Mouse (Mus musculus) CH12.LX (cell line): Measurements from ENCODE around the gene Rab40c. TPM values are rescaled to one million over a fixed set of nuclear protein-coding genes. Genes with fewer than 3 reads are reported as not detected.

Experiments
- DNase-seq: peaks from one replicate; pipeline ENCODE4 v3.0.0-alpha.2; 2013; ENCODE audit errors: extremely low read depth
- H3K27ac ChIP-seq: 2 replicates; pipeline ENCODE4 v1.5.1; 2012; ENCODE audit warnings: low read depth, mild to moderate bottlenecking, control low read depth, moderate library complexity; ENCODE audit not compliant: insufficient read depth
- H3K27me3 ChIP-seq: replicated peaks from 2 replicates; pipeline ENCODE3; 2012; ENCODE audit warnings: inconsistent platforms
- H3K36me3 ChIP-seq, 2 experiments: replicated peaks in 1 of 2; 2 replicates each; pipeline versions ENCODE3 to v1.6.1; 2012; ENCODE audit warnings: inconsistent platforms in 1 of 2, low read length in 1 of 2, mild to moderate bottlenecking in 1 of 2, mixed read lengths in 1 of 2, moderate library complexity in 1 of 2; ENCODE audit not compliant: control insufficient read depth in 1 of 2, insufficient read depth in 1 of 2
- H3K4me1 ChIP-seq, 2 experiments: 2 replicates each; pipeline ENCODE4 v1.6.1; 2012; ENCODE audit warnings: inconsistent platforms in 1 of 2, moderate library complexity in 1 of 2; ENCODE audit not compliant: insufficient read depth in 2 of 2, control insufficient read depth in 1 of 2
- H3K4me2 ChIP-seq: 2 replicates; pipeline ENCODE4 v1.6.1; 2012; ENCODE audit warnings: low read depth, mild to moderate bottlenecking, control low read depth; ENCODE audit not compliant: poor library complexity, insufficient read depth, severe bottlenecking
- H3K4me3 ChIP-seq, 3 experiments: fragments of 150-350 bp in 1 of 3; sonication (generic) in 1 of 3; replicated peaks in 1 of 3; 2 replicates each; pipeline versions ENCODE3 to v1.5.1; 2011 to 2012; ENCODE audit warnings: low read depth in 2 of 3, low read length in 2 of 3, mild to moderate bottlenecking in 2 of 3, moderate library complexity in 2 of 3, control low read depth in 1 of 3, improper control_type of control experiment in 1 of 3, inconsistent platforms in 1 of 3, mixed read lengths in 1 of 3; ENCODE audit not compliant: poor library complexity in 1 of 3
- H3K79me2 ChIP-seq: replicated peaks from 2 replicates; pipeline ENCODE4 v1.6.1; 2012; ENCODE audit warnings: mild to moderate bottlenecking, moderate library complexity; ENCODE audit not compliant: control insufficient read depth, poor library complexity, insufficient read depth, severe bottlenecking; ENCODE audit errors: extremely low read depth
- H3K9ac ChIP-seq: 2 replicates; pipeline ENCODE4 v1.6.1; 2012; ENCODE audit warnings: low read depth, mild to moderate bottlenecking, control low read depth, moderate library complexity; ENCODE audit not compliant: insufficient read depth
- H3K9me3 ChIP-seq: replicated peaks from 2 replicates; pipeline ENCODE3; 2012; ENCODE audit warnings: low read length, inconsistent platforms, mixed read lengths
- BHLHE40 ChIP-seq: IDR thresholded peaks from 2 replicates; pipeline ENCODE4 v1.6.1; 2011; ENCODE audit warnings: mild to moderate bottlenecking, low read depth, low read length, improper control_type of control experiment
- CHD1 ChIP-seq: IDR thresholded peaks from 2 replicates; pipeline ENCODE4 v1.6.1; 2012; ENCODE audit warnings: low read depth, low read length, improper control_type of control experiment, inconsistent platforms
- CHD2 ChIP-seq: IDR thresholded peaks from 2 replicates; pipeline ENCODE4 v1.6.1; 2011; ENCODE audit warnings: low read length, improper control_type of control experiment
- E2F4 ChIP-seq: IDR thresholded peaks from 2 replicates; pipeline ENCODE4 v1.6.1; 2011; ENCODE audit warnings: low read depth, low read length, improper control_type of control experiment; ENCODE audit not compliant: insufficient replicate concordance
- EP300 ChIP-seq: IDR thresholded peaks from 2 replicates; pipeline ENCODE4 v1.6.1; 2011; ENCODE audit warnings: low read length, improper control_type of control experiment
- ETS1 ChIP-seq: conservative IDR thresholded peaks from 2 replicates; pipeline ENCODE4 v1.6.1; 2012; ENCODE audit warnings: low read depth, mild to moderate bottlenecking, inconsistent platforms, low read length, improper control_type of control experiment, moderate library complexity
- GABPA ChIP-seq: IDR thresholded peaks from 2 replicates; pipeline ENCODE4 v1.6.1; 2012; ENCODE audit warnings: low read depth, low read length, improper control_type of control experiment, inconsistent platforms; ENCODE audit not compliant: insufficient replicate concordance
- IRF4 ChIP-seq: IDR thresholded peaks from 2 replicates; pipeline ENCODE4 v1.6.1; 2014; ENCODE audit warnings: low read depth, mild to moderate bottlenecking, inconsistent platforms, low read length, improper control_type of control experiment
- JUN ChIP-seq: IDR thresholded peaks from 2 replicates; pipeline ENCODE4 v1.6.1; 2011; ENCODE audit warnings: low read depth, mild to moderate bottlenecking, low read length, improper control_type of control experiment, moderate library complexity; ENCODE audit not compliant: insufficient read depth
- JUND ChIP-seq: conservative IDR thresholded peaks from 2 replicates; pipeline ENCODE4 v1.6.1; 2011; ENCODE audit warnings: low read depth, low read length, improper control_type of control experiment
- KAT2A ChIP-seq: IDR thresholded peaks from 2 replicates; pipeline ENCODE4 v1.6.1; 2012; ENCODE audit warnings: low read length, improper control_type of control experiment, inconsistent platforms; ENCODE audit not compliant: insufficient replicate concordance
- MAFK ChIP-seq: IDR thresholded peaks from 2 replicates; pipeline ENCODE4 v1.6.1; 2011; ENCODE audit warnings: low read length, improper control_type of control experiment; ENCODE audit not compliant: insufficient replicate concordance
- MAX ChIP-seq: IDR thresholded peaks from 2 replicates; pipeline ENCODE4 v1.6.1; 2011; ENCODE audit warnings: low read length, improper control_type of control experiment
- PAX5 ChIP-seq: IDR thresholded peaks from 2 replicates; pipeline ENCODE4 v1.6.1; 2012; ENCODE audit warnings: low read length, inconsistent platforms, mixed read lengths
- POLR2A ChIP-seq: IDR thresholded peaks from 2 replicates; pipeline ENCODE4 v1.6.1; 2011; ENCODE audit warnings: low read depth, mild to moderate bottlenecking, improper control_type of control experiment, low read length
- POLR2AphosphoS2 ChIP-seq: IDR thresholded peaks from 2 replicates; pipeline ENCODE4 v1.6.1; 2011; ENCODE audit warnings: low read depth, low read length, improper control_type of control experiment
- RAD21 ChIP-seq: IDR thresholded peaks from 2 replicates; pipeline ENCODE4 v1.6.1; 2011; ENCODE audit warnings: low read depth, mild to moderate bottlenecking, low read length, improper control_type of control experiment, moderate library complexity
- SIN3A ChIP-seq: IDR thresholded peaks from 2 replicates; pipeline ENCODE4 v1.6.1; 2012; ENCODE audit warnings: low read length, improper control_type of control experiment, inconsistent platforms
- SMC3 ChIP-seq: IDR thresholded peaks from 2 replicates; pipeline ENCODE4 v1.6.1; 2011; ENCODE audit warnings: low read depth, low read length, improper control_type of control experiment
- TCF12 ChIP-seq: IDR thresholded peaks from 2 replicates; pipeline ENCODE4 v1.6.1; 2014; ENCODE audit warnings: low read depth, mild to moderate bottlenecking, inconsistent platforms, low read length, improper control_type of control experiment
- UBTF ChIP-seq: IDR thresholded peaks from 2 replicates; pipeline ENCODE4 v1.6.1; 2012; ENCODE audit warnings: low read depth, mild to moderate bottlenecking, inconsistent platforms, low read length, improper control_type of control experiment, moderate library complexity
- USF2 ChIP-seq: conservative IDR thresholded peaks from 2 replicates; pipeline ENCODE4 v1.6.1; 2011; ENCODE audit warnings: low read depth, low read length, improper control_type of control experiment
- ZMIZ1 ChIP-seq: IDR thresholded peaks from 2 replicates; pipeline ENCODE4 v1.6.1; 2012; ENCODE audit warnings: low read depth, mild to moderate bottlenecking, inconsistent platforms, low read length, improper control_type of control experiment
- ZNF384 ChIP-seq: IDR thresholded peaks from 2 replicates; pipeline ENCODE4 v1.6.1; 2012; ENCODE audit warnings: low read depth, low read length, improper control_type of control experiment, inconsistent platforms
- dilution Hi-C: fragments of 300-500 bp; cut with MboI; formaldehyde crosslinking; loops from 2 replicates; pipeline ENCODE4 v1.14.3; 2020; ENCODE audit warnings: low sequenced_read_pairs; ENCODE audit not compliant: extremely low pct_unique_long_range_greater_than_20kb, extremely low pct_ligation_motif_present
- in situ Hi-C: fragments of 300-500 bp; cut with MboI; formaldehyde crosslinking; loops from 3 replicates; pipeline ENCODE4 v1.14.3; 2019; ENCODE audit warnings: low sequenced_read_pairs, low pct_ligation_motif_present, low pct_unique_long_range_greater_than_20kb, mixed read lengths
- polyA plus RNA-seq: library from polyadenylated mRNA; unstranded; fragments of >175 nt; gene quantifications from 2 replicates; pipeline ENCODE4 v1.2.1, GENCODE M21; 2012; ENCODE audit warnings: low read depth; ENCODE audit not compliant: insufficient read length
- total RNA-seq, 2 experiments: library from RNA; depleted of rRNA; stranded (reverse); fragments of 300-350 nt in 1 of 2; fragments of >200 nt in 1 of 2; gene quantifications; 2 replicates each; pipeline ENCODE4 v1.2.3; 2012 to 2014

The Rab40c gene
- total and polyA plus RNA-seq, 3 experiments: 8.0 to 14.4 (median 9.2) TPM

- dilution Hi-C loops (no loop called here), in situ Hi-C loops (no loop called here)
- Histone ChIP-seq H3K9ac (no peak within 1 kb of the TSS), H3K27ac (no peak within 1 kb of the TSS), H3K36me3 (peaks cover 68 to 76% of the 10 kb centered on the region in 2 experiments), H3K9me3 (no peaks in the 10 kb centered on the region), H3K79me2 (peaks cover 4% of the 10 kb centered on the region), H3K4me2 (no peak within 1 kb of the TSS), H3K4me3 (no peak within 1 kb of the TSS), H3K27me3 (no peaks in the 10 kb centered on the region), H3K4me1 (peaks cover 9 to 19% of the 10 kb centered on the region in 2 experiments)
- TF ChIP-seq PAX5 (no peak), MAX (no peak), SIN3A (no peak), BHLHE40 (no peak), RAD21 (no peak), GABPA (no peak), CHD2 (no peak), UBTF (no peak), EP300 (no peak), CHD1 (no peak), KAT2A (no peak), POLR2AphosphoS2 (no peak; the same call in 1 of the 2 replicates), JUND (no peak), ETS1 (no peak)
- DNase-seq: no peak
Measured at GRCm38 (mm10) chr17:25837076-25837410, 82.5 kb downstream of the Rab40c start, which contains the start of gene Rhbdl1. TSS of gene Rhbdl1 (minus strand) at chr17:25837295.

GRCm38 (mm10) chr17:25836397-25837075 lies 83.0 kb downstream of the Rab40c start:
- no peaks in the 10 kb centered on the region for H3K27me3 ChIP-seq
- H3K36me3 ChIP-seq: peaks cover 65 to 76% of the 10 kb centered on the region in 2 experiments
- H3K4me2 ChIP-seq: no peak overlapping the region
- dilution Hi-C loops: no loop called here
- no peaks in the 10 kb centered on the region for H3K9me3 ChIP-seq
- no peak for DNase-seq
- no peak for TF ChIP-seq SIN3A
- no peak for TF ChIP-seq POLR2A
- TF ChIP-seq PAX5: no peak
- TF ChIP-seq TCF12: no peak
- no peak for TF ChIP-seq E2F4
- no peak for TF ChIP-seq BHLHE40
- no peak for TF ChIP-seq RAD21
- TF ChIP-seq CHD1: no peak
- no peak for TF ChIP-seq USF2
- no peak for TF ChIP-seq IRF4
- TF ChIP-seq SMC3: no peak
- TF ChIP-seq CHD2: no peak
- no peak for TF ChIP-seq ZMIZ1
- TF ChIP-seq JUN: no peak
- TF ChIP-seq MAFK: no peak
- no peak for TF ChIP-seq MAX
- TF ChIP-seq ZNF384: no peak
- TF ChIP-seq, all 38 proteins: peak for 0
- H3K79me2 ChIP-seq: peaks cover 9% of the 10 kb centered on the region
- H3K27ac ChIP-seq: no peak overlapping the region
- H3K9ac ChIP-seq: no peak overlapping the region
- H3K4me3 ChIP-seq: no peak overlapping the region
- in situ Hi-C loops: no loop called here
- peaks cover 13 to 24% of the 10 kb centered on the region in 2 experiments for H3K4me1 ChIP-seq
